Mouse (Mus musculus) megakaryocyte-erythroid progenitor cell, adult 5-6 weeks (primary cell): ENCODE measurements around the gene Dedd. TPM values are rescaled to one million over a fixed set of nuclear protein-coding genes. Genes with fewer than 3 reads are reported as not detected.

ENCODE experiments used
- ATAC-seq: replicated peaks from 2 replicates; pipeline ENCODE4 v1.8.0; 2016; ENCODE audit warnings: mild to moderate bottlenecking, inconsistent platforms; ENCODE audit not compliant: severe bottlenecking, poor library complexity, low FRiP score, low TSS enrichment
- total RNA-seq, 2 experiments: library from RNA; stranded (forward) in 1 of 2; stranded (reverse) in 1 of 2; fragments of 200-1000, 215-1000 nt in 1 of 2; fragments of >200 nt in 1 of 2; fragmentation: Nextera tagmentation in 1 of 2; gene quantifications; 2 replicates each; pipeline ENCODE4 v1.2.3; 2014 to 2017

The Dedd gene
- total RNA-seq (2014; fragmentation: Nextera tagmentation) = 22.4 and 38.5 TPM in 2 replicates
- total RNA-seq (2017) = 13.5 and 23.7 TPM in 2 replicates

GRCm38 (mm10) chr1:171328839-171329432 is at the start of gene Dedd:
Gene Dedd (plus strand): TSS chr1:171329145.
- ATAC-seq = peak; percentile 92

GRCm38 (mm10) chr1:171279721-171280120 is 49.2 kb upstream of the Dedd start:
- no peak for ATAC-seq

- ATAC-seq = peak; percentile 25; the same call in 1 of the 2 replicates
Observed at GRCm38 (mm10) chr1:171280250-171280915, 48.6 kb upstream of the Dedd start.

- peak; percentile 87 for ATAC-seq
Observed at GRCm38 (mm10) chr1:171280916-171281527, 47.9 kb upstream of the Dedd start, which contains the start of gene Ppox. Gene Ppox (minus strand): TSS chr1:171281186.

GRCm38 (mm10) chr1:171281528-171281923 is 47.4 kb upstream of the Dedd start:
- ATAC-seq = peak; percentile 52

GRCm38 (mm10) chr1:171282086-171282805 is 46.7 kb upstream of the Dedd start:
- no peak for ATAC-seq

GRCm38 (mm10) chr1:171283188-171284160 is 45.5 kb upstream of the Dedd start:
- ATAC-seq = no peak

- no peak for ATAC-seq
Observed at GRCm38 (mm10) chr1:171284491-171284890, 44.5 kb upstream of the Dedd start.

- ATAC-seq = no peak
Observed at GRCm38 (mm10) chr1:171285096-171285892, 43.7 kb upstream of the Dedd start.

GRCm38 (mm10) chr1:171286517-171286916 is 42.4 kb upstream of the Dedd start:
- ATAC-seq = no peak

- peak; percentile 93 for ATAC-seq
Observed at GRCm38 (mm10) chr1:171287136-171288081, 41.5 kb upstream of the Dedd start, which contains the start of gene Usp21. Gene Usp21 (minus strand): TSS chr1:171287991.

- ATAC-seq = no peak
Observed at GRCm38 (mm10) chr1:171288328-171288727, 40.6 kb upstream of the Dedd start.

GRCm38 (mm10) chr1:171293351-171293750 is 35.6 kb upstream of the Dedd start:
- ATAC-seq = no peak

- no peak for ATAC-seq
Observed at GRCm38 (mm10) chr1:171293906-171294297, 35.0 kb upstream of the Dedd start.

- peak; percentile 94 for ATAC-seq
Observed at GRCm38 (mm10) chr1:171294298-171295062, 34.5 kb upstream of the Dedd start, which contains the start of gene Ufc1. Gene Ufc1 (minus strand): TSS chr1:171295024.

- peak; percentile 40; the same call in 1 of the 2 replicates for ATAC-seq
Observed at GRCm38 (mm10) chr1:171295063-171295402, 33.9 kb upstream of the Dedd start.
